Mouse (Mus musculus) heart, postnatal 0 days (tissue): ENCODE measurements at regions not wholly inside any gene's neighbourhood (a gene's known extent, or its start where the extent isn't known, plus 50 kb on each side); places are given as distances from the start of the nearest gene placed in this dataset.

ENCODE experiments used
- ATAC-seq: fragments of 200-750 bp; cut with Nextera tagmentation; 2 replicates; pipeline ENCODE4 v1.8.0; 2017; ENCODE audit warnings: low read depth, moderate number of reproducible peaks, moderate library complexity; ENCODE audit not compliant: insufficient read depth
- DNase-seq: peaks from one replicate; pipeline ENCODE4 v3.0.0-alpha.2; 2016; ENCODE audit warnings: low spot score
- H3K27ac ChIP-seq: fragments of 300-500 bp; sonication (generic); 2 replicates; pipeline ENCODE4 v1.5.1; 2014; ENCODE audit warnings: low read depth, mild to moderate bottlenecking
- H3K27me3 ChIP-seq: fragments of 300-500 bp; sonication (generic); 2 replicates; pipeline ENCODE4 v1.6.1; 2014; ENCODE audit warnings: low read length, mixed read lengths; ENCODE audit not compliant: control insufficient read depth, insufficient read depth
- H3K36me3 ChIP-seq: fragments of 300-500 bp; sonication (generic); replicated peaks from 2 replicates; pipeline ENCODE4 v1.6.1; 2014; ENCODE audit warnings: low read length, mixed read lengths; ENCODE audit not compliant: control insufficient read depth, insufficient read depth
- H3K4me1 ChIP-seq: fragments of 300-500 bp; sonication (generic); 2 replicates; pipeline ENCODE4 v1.6.1; 2014; ENCODE audit warnings: antibody characterized with exemption; ENCODE audit not compliant: control insufficient read depth, insufficient read depth
- H3K4me2 ChIP-seq: fragments of 300-500 bp; sonication (generic); 2 replicates; pipeline ENCODE4 v1.6.1; 2014; ENCODE audit warnings: low read depth, mild to moderate bottlenecking, low read length, moderate library complexity
- H3K4me3 ChIP-seq: fragments of 300-500 bp; sonication (generic); 2 replicates; pipeline ENCODE4 v1.5.1; 2014; ENCODE audit warnings: low read depth, low read length
- H3K9ac ChIP-seq: fragments of 300-500 bp; sonication (generic); replicated peaks from 2 replicates; pipeline ENCODE4 v1.6.1; 2014; ENCODE audit warnings: low read depth, low read length, mixed read lengths
- H3K9me3 ChIP-seq: fragments of 300-500 bp; sonication (generic); replicated peaks from 2 replicates; pipeline ENCODE4 v1.6.1; 2016; ENCODE audit warnings: low read length; ENCODE audit not compliant: control insufficient read depth
- CTCF ChIP-seq: IDR thresholded peaks from 2 replicates; pipeline ENCODE4 v1.5.1; 2016; ENCODE audit warnings: antibody characterized with exemption, control low read depth, low read depth
- EP300 ChIP-seq: IDR thresholded peaks from 2 replicates; pipeline ENCODE4 v1.6.1; 2016; ENCODE audit warnings: antibody characterized with exemption, low read depth
- WGBS: fragments of 180-500 bp; shearing (Covaris S2); extraction: QIAGEN DNeasy Blood & Tissue Kit; methylation state at CpG from one replicate; pipeline ENCODE4 v1.1.7; 2014; 5-methylcytosine and 5-hydroxymethylcytosine counted together

GRCm38 (mm10) chr13:118259606-118260005 lies 126.8 kb upstream of the B430218F22Rik start:
- H3K4me2 ChIP-seq: no peak overlapping the region
- no peak overlapping the region for H3K9ac ChIP-seq
- DNase-seq (no peak), ATAC-seq (no peak)
- TF ChIP-seq EP300 (no peak), CTCF (no peak)
- no peaks in the 10 kb centered on the region for H3K36me3 ChIP-seq
- H3K4me1 ChIP-seq: no peaks in the 10 kb centered on the region
- no peaks in the 10 kb centered on the region for H3K27me3 ChIP-seq
- no peak overlapping the region for H3K4me3 ChIP-seq
- no peak overlapping the region for H3K27ac ChIP-seq
- no peaks in the 10 kb centered on the region for H3K9me3 ChIP-seq
- WGBS: 51% methylated on average over 4 of the region's 4 CpGs

GRCm38 (mm10) chr13:118262971-118263370 lies 123.5 kb upstream of the B430218F22Rik start:
- Histone ChIP-seq H3K36me3 (no peaks in the 10 kb centered on the region), H3K9ac (no peak overlapping the region), H3K27me3 (no peaks in the 10 kb centered on the region), H3K4me1 (no peaks in the 10 kb centered on the region), H3K27ac (no peak overlapping the region), H3K4me3 (no peak overlapping the region), H3K9me3 (no peaks in the 10 kb centered on the region), H3K4me2 (no peak overlapping the region)
- WGBS: 54% methylated on average over 4 of the region's 4 CpGs
- DNase-seq (no peak), ATAC-seq (no peak)
- TF ChIP-seq CTCF: no peak
- no peak for TF ChIP-seq EP300

GRCm38 (mm10) chr13:118265763-118266520 lies 120.5 kb upstream of the B430218F22Rik start:
- H3K4me3 ChIP-seq: no peak overlapping the region
- no peaks in the 10 kb centered on the region for H3K27me3 ChIP-seq
- ATAC-seq (no peak), DNase-seq (no peak)
- TF ChIP-seq CTCF: no peak
- no peak for TF ChIP-seq EP300
- H3K4me1 ChIP-seq: no peaks in the 10 kb centered on the region
- H3K4me2 ChIP-seq: no peak overlapping the region
- no peaks in the 10 kb centered on the region for H3K36me3 ChIP-seq
- H3K27ac ChIP-seq: no peak overlapping the region
- WGBS: 83% methylated on average over 8 of the region's 8 CpGs
- no peak overlapping the region for H3K9ac ChIP-seq
- no peaks in the 10 kb centered on the region for H3K9me3 ChIP-seq

GRCm38 (mm10) chr13:118272904-118273303 lies 113.5 kb upstream of the B430218F22Rik start:
- no peak for DNase-seq
- ATAC-seq: no peak
- no peak overlapping the region for H3K4me3 ChIP-seq
- H3K4me2 ChIP-seq: no peak overlapping the region
- H3K9ac ChIP-seq: no peak overlapping the region
- H3K27me3 ChIP-seq: no peaks in the 10 kb centered on the region
- H3K4me1 ChIP-seq: no peaks in the 10 kb centered on the region
- no peaks in the 10 kb centered on the region for H3K36me3 ChIP-seq
- TF ChIP-seq EP300 (no peak), CTCF (no peak)
- 89% methylated on average over 4 of the region's 4 CpGs for WGBS
- no peaks in the 10 kb centered on the region for H3K9me3 ChIP-seq
- H3K27ac ChIP-seq: no peak overlapping the region

- H3K9ac ChIP-seq: no peak overlapping the region
- no peaks in the 10 kb centered on the region for H3K4me1 ChIP-seq
- H3K36me3 ChIP-seq: no peaks in the 10 kb centered on the region
- ATAC-seq (no peak), DNase-seq (no peak)
- WGBS: 61% methylated on average over 2 of the region's 2 CpGs
- H3K9me3 ChIP-seq: no peaks in the 10 kb centered on the region
- TF ChIP-seq EP300: no peak
- TF ChIP-seq CTCF: no peak
- H3K4me2 ChIP-seq: no peak overlapping the region
- no peaks in the 10 kb centered on the region for H3K27me3 ChIP-seq
- H3K27ac ChIP-seq: no peak overlapping the region
- H3K4me3 ChIP-seq: no peak overlapping the region
These were observed 105.5 kb upstream of the B430218F22Rik start for GRCm38 (mm10) chr13:118280956-118281355.

GRCm38 (mm10) chr13:118293728-118294127 lies 92.7 kb upstream of the B430218F22Rik start:
- WGBS: 65% methylated on average over 1 of the region's 1 CpGs
- no peak overlapping the region for H3K9ac ChIP-seq
- no peak overlapping the region for H3K4me3 ChIP-seq
- no peaks in the 10 kb centered on the region for H3K27me3 ChIP-seq
- H3K9me3 ChIP-seq: no peaks in the 10 kb centered on the region
- ATAC-seq: no peak
- no peak for TF ChIP-seq EP300
- no peak for TF ChIP-seq CTCF
- H3K27ac ChIP-seq: no peak overlapping the region
- H3K36me3 ChIP-seq: no peaks in the 10 kb centered on the region
- no peaks in the 10 kb centered on the region for H3K4me1 ChIP-seq
- H3K4me2 ChIP-seq: no peak overlapping the region
- DNase-seq: no peak
